Mouse (Mus musculus) bone marrow macrophage, adult 2 months (primary cell): ENCODE measurements around the gene Layn. TPM values are rescaled to one million over a fixed set of nuclear protein-coding genes. Genes with fewer than 3 reads are reported as not detected.

Source experiments
- H3K27ac ChIP-seq: 2 replicates; pipeline ENCODE4 v1.5.1; 2012; ENCODE audit warnings: low read depth, low read length; ENCODE audit not compliant: insufficient read depth
- H3K4me1 ChIP-seq: 2 replicates; pipeline ENCODE4 v1.6.1; 2012; ENCODE audit warnings: low read length; ENCODE audit not compliant: control insufficient read depth, insufficient read depth
- H3K4me3 ChIP-seq: 2 replicates; pipeline ENCODE4 v1.5.1; 2012; ENCODE audit warnings: mild to moderate bottlenecking, low read length, moderate library complexity; ENCODE audit not compliant: insufficient read depth
- CTCF ChIP-seq: IDR thresholded peaks from 2 replicates; pipeline ENCODE4 v1.5.1; 2012; ENCODE audit warnings: low read depth, mild to moderate bottlenecking, low read length, moderate library complexity
- POLR2A ChIP-seq: IDR thresholded peaks from 2 replicates; pipeline ENCODE4 v1.6.1; 2012; ENCODE audit warnings: mild to moderate bottlenecking, low read depth, low read length, borderline replicate concordance
- polyA plus RNA-seq: library from polyadenylated mRNA; stranded (reverse); fragments of >200 nt; gene quantifications from 2 replicates; pipeline ENCODE4 v1.2.4, GENCODE M21; 2012; ENCODE audit not compliant: missing spikeins, insufficient read depth, insufficient read length

Gene Layn
- polyA plus RNA-seq = 4.5 and 6.7 TPM in 2 replicates

DNA sequence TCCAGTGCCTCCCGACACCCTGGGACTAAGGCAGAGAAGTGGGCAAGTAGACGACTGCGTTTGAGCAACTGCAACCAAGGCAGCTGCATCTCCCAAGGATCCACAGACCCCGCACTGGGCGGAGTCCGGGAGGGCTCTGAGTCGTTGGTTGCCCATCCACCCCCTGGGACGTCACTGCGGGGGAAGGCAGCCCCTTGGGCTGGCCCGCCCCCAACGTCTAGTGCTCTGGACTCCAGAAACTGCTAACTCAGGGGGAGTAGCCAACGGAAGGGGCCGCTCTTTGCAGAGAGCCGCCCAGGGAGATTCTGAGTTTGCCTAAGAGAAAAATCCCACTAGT, at the start of gene Layn:
Layn (minus strand) TSS at position 116 of the 337 bp plus-strand sequence.
- Histone ChIP-seq H3K4me1 (peaks cover 8% of the 10 kb centered on the region), H3K27ac (no peak within 1 kb of the TSS; the same call in 1 of the 2 replicates), H3K4me3 (peak within 1 kb of the TSS; percentile 69)
- TF ChIP-seq POLR2A (no peak), CTCF (no peak)

DNA sequence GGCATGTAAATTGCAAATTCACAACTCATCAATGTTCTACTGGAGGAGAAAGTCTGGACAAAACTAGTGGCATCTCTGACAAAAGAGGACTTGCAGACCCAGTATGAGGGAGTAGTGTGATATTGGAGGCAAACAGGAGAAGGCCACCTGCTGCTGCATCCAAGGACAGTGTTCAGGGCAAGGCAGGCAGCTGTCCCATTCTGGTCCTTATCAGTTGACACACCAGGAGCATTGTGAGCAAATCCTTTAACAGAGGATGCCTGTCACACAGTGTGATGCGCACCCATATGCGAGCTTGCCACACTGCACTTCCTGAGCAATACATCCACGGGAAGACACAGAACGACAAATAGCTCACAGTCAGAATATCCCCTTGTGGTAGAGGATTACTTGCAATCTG, 37.9 kb upstream of the Layn start:
- Histone ChIP-seq H3K4me1 (no peaks in the 10 kb centered on the region), H3K27ac (no peak overlapping the region), H3K4me3 (no peak overlapping the region)
- TF ChIP-seq POLR2A (no peak), CTCF (no peak)

DNA sequence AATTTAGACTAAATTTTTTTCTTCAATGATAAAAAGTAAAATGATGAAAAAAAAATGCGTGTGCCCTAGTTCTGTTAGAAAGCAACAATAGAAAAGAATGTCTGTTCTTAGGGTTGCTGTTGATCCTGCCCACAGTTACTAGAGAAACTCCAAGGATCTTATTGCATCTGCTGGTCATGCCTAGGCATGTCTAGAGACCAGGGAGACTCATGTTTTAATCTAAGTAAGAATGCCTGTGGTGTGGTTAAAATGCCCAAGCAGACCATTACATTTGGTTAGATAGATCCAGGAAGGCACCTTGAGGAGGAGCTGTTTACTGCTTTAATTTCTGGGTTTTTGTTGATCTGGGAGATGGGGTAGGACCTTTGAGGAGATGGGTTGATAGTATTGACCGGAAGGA, 28.9 kb upstream of the Layn start:
- no peak for TF ChIP-seq CTCF
- peaks cover 5% of the 10 kb centered on the region; the same call in 1 of the 2 replicates for H3K4me1 ChIP-seq
- H3K4me3 ChIP-seq = no peak overlapping the region
- no peak overlapping the region for H3K27ac ChIP-seq

DNA sequence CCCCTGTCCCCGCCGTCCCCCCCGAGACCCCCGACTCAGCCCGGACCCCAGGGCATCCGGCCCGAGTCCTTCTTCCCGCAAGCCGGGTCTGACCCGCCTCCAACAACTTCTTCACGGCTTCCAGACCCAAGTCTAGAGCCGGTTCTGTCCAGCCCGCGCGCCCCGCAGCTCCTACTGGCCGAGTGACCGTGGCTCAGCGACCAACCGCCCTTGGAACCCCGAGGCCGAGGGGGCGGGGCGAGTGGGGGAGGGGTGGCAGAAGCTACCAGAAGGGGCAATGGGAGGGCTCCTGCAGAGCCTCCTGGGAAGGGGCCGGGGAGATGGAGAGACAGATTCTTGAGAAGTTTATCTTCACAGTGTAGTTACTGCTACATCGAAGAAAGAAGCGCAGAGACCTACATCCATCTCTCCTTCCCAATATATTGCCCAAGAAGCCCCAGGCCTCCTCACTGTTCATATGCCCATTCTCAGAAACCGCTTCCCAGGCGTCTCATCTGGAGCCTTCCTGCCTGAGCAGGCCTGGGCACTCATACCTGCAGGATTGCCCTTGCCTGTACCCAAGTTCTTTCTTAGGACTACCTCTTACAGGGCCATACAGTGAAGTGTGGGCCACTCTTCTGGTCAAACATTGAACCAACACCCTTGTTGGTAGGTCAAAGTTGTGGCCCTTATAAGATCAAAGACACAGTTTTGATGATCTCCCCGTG, 27.1 kb upstream of the Layn start:
- peaks cover 5% of the 10 kb centered on the region; the same call in 1 of the 2 replicates for H3K4me1 ChIP-seq
- H3K4me3 ChIP-seq = peak overlapping the region; percentile 56

DNA sequence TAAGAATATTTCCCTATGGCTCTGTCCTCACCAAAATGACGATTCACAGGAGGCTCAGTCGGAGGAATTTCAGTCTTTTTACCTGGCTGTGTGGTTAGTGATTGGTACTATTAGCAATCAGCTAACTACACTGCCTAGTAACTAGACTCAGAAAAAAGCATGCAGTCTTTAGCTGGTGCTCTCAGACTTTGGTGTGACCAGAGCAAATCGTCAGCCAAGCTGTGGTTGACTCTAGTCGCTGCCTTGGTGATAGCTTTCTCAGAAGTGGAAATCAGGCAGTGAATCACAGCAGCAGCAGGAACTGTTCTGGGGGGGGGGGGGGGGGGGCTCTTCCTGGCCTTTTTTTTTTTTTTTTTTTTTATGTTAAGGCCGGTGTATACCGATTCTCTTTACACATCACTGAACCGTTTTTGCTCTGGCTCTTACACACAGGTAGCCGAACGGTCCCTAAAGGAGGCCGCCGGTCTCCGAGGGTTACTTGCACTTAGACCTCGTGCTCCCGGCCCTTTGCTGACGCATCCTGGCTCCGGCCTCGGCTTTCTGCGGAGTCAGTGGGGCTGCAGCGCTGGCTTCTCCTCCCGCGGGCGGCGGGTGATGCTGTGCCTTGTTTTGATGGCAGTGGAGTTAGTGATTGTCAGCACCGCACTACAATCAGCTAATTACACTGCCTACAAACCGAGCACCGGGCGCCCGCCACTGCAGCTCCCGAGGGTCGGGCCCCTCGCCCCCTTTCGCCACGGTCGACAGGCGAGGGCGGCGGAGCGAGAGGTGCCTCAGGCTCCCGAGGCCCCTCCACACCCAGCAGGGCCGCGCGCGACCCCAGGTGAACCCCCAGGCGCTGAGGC, 26.3 kb upstream of the Layn start:
- H3K27ac ChIP-seq = no peak overlapping the region
- peaks cover 5% of the 10 kb centered on the region; the same call in 1 of the 2 replicates for H3K4me1 ChIP-seq
- TF ChIP-seq POLR2A (no peak), CTCF (no peak)
- peak overlapping the region; percentile 56 for H3K4me3 ChIP-seq

More for the DNA sequence above, 27.1 kb upstream of the Layn start:
- TF ChIP-seq CTCF (no peak), POLR2A (no peak)
- no peak overlapping the region for H3K27ac ChIP-seq

DNA sequence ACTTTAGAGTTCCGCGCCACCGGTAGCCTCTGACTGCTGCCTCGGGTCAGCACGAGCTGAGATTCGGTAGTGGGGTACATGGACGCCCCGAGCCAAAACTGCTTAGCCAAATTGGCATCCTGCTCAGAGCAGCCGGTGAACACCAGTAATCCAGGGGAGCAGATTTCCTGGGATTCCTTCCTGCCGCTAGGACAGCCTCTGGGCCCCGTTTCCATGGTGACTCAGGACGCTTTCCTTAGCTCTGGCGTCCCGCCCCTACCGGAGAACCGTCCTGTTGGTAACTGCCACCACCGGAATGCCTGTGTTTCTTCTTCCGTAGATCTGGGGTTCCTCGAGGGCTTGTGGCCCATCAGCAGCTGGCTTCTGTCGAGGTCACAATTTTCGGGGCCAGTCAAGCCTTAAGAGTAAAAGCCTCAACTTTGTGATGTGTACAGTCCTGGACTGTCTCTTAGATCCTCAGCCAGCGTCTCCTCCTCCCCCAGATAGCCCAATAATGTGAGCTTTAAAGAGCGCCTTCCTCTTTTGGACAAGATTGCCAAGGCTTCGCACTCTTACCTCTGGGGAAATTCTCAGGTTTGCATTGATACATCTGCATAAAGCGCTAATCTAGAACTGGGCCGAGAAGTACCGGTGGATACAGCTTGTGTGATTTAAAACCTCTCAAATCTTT, 25.0 kb upstream of the Layn start, which contains the start of gene 4833427G06Rik:
4833427G06Rik (minus strand) TSS at position 323 of the 670 bp plus-strand sequence.
- H3K27ac ChIP-seq = no peak within 1 kb of the TSS
- peaks cover 5% of the 10 kb centered on the region; the same call in 1 of the 2 replicates for H3K4me1 ChIP-seq
- no peak for TF ChIP-seq CTCF
- TF ChIP-seq POLR2A = no peak
- peak within 1 kb of the TSS; percentile 56 for H3K4me3 ChIP-seq

DNA sequence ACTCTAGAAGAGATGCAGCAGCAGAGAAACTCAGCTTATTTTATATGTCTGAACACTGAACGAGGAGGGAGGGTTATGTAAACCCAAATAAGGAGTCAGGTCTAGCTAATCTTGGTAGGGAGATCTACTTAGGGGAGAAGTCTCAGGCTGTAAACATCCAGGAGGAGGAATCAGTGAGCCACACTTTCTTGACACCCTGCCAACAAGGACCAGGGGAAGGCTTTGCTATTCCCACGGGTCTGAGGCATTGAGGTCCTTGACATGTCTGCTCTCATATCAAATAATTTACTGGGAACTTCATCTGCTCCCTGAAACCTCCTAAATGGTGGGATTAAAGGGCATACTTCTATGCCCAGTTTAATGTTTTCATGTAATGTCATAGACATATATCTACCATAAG, 19.4 kb upstream of the Layn start:
- Histone ChIP-seq H3K4me3 (no peak overlapping the region), H3K27ac (no peak overlapping the region), H3K4me1 (no peaks in the 10 kb centered on the region)
- TF ChIP-seq POLR2A (no peak), CTCF (no peak)

DNA sequence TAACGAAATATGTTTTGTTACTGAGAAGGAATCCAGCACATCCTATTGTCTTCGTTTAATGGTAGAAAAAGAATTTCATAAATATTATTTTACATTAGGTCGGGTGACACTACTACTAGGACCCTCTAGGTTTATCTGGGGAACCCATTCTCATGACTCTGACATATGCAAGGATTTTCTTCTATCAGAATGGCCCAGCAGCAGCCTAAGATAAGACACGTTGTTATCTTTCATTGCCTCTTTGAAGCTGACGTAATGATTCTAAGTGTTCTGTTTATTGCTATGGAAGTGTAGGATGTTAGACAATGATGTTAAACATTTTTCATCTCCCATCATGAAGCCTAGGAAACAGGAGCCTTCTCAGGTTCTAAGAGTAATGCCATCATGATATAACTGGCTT, 16.8 kb upstream of the Layn start:
- no peaks in the 10 kb centered on the region for H3K4me1 ChIP-seq
- H3K27ac ChIP-seq = no peak overlapping the region
- no peak for TF ChIP-seq POLR2A
- TF ChIP-seq CTCF = no peak
- no peak overlapping the region for H3K4me3 ChIP-seq

DNA sequence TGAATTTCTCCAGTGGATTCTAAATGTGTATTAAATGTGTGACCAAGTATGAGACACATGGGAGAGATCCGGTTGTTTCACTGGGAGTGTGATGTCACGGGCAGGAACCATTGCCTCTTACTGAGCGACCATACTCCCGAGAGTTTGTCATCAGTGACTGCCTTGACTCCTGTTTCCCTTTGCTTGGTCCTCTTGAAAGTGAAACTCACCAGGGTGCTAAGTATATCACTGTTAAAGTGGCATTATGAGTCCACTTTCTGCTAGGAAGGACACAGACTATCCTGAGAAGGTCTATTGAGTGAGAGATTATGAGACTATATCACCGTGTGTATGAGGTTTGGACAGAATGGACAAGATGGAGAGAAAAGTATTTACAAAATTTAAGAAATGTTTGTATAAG, 4.7 kb upstream of the Layn start:
- Histone ChIP-seq H3K4me1 (peaks cover 4% of the 10 kb centered on the region), H3K27ac (no peak overlapping the region), H3K4me3 (no peak overlapping the region)
- no peak for TF ChIP-seq CTCF
- TF ChIP-seq POLR2A = no peak
